Comparison of ENCODE assay signal across 10 mouse cellular contexts in the genomic region with DNA sequence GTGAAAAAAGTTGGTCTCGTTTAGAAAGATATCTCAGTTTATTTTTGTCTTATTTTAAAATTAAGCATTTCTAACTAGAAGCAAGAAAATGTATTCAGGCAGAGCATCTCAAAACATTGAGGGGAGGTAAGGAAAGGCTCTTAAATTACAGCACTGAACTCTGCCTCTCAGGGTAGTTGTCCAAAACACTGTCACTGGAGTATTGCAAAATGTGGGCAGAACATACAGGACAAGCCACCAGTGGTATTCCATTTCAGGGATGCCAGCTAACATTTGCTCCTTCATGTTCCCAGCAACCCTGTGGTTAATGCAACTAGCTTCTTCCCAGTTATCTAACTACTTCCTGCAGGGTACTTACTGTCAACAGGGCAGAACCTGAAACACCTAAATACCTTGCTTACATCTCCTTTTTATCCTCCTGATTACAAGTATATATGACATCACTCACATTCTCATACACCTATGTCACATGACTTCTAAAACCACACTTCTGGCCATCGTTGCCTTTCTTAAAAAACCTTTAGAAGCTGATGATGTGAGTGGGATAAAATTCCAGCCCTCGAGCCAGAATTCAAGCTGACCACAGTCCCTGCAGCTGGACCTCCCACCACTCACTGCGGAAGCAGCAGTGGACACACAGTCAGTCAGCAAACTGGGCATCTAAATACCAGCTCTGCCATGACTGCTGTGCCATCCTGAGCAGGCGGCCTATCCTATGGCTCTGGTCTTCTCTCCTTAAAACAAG. TPM values are rescaled to one million over a fixed set of nuclear protein-coding genes. Genes with fewer than 3 reads are reported as not detected.
A peak's percentile ranks its signal among the peaks of the same experiment; 100 is the strongest.
DNase-seq lines count a peak whose midpoint lies in the region; ATAC-seq lines count a peak whose summit lies in the region.
"Had no signal": no experiment of that assay in that cellular context is flagged by ENCODE, and none has a peak within 500 bp of the region (broad histone marks: within the 10 kb centered on the region; RNA-seq: fewer than 3 reads in every experiment).

No protein-coding gene starts in this region.

- no peak overlapping the region for H3K9ac ChIP-seq in kidney, embryonic 15.5 days
- no peak overlapping the region for H3K9ac ChIP-seq in embryonic facial prominence, embryonic 12.5 days
- H3K9ac ChIP-seq in limb, embryonic 13.5 days, result 0 out of 2 replicates have a peak overlapping the region, but pooled peaks have one; percentile 21

- no peak for ATAC-seq in kidney, embryonic 15.5 days (replicated peaks; ENCODE audit: low FRiP score)
- no peak for ATAC-seq in embryonic facial prominence, embryonic 12.5 days (ENCODE audit: insufficient number of reproducible peaks, insufficient read depth, low FRiP score, low TSS enrichment)
- ATAC-seq in limb, embryonic 13.5 days (ENCODE audit: low FRiP score, low read depth), result no peak

- H3K27ac ChIP-seq in kidney, embryonic 15.5 days, result no peak overlapping the region
- no peak overlapping the region for H3K27ac ChIP-seq in embryonic facial prominence, embryonic 12.5 days
- H3K27ac ChIP-seq in limb, embryonic 13.5 days, result no peak overlapping the region

- peak overlapping the region; percentile 44 for H3K4me2 ChIP-seq in kidney, embryonic 15.5 days
- peak overlapping the region; percentile 63 for H3K4me2 ChIP-seq in embryonic facial prominence, embryonic 12.5 days (replicated peaks)
- peak overlapping the region; percentile 73 for H3K4me2 ChIP-seq in limb, embryonic 13.5 days (replicated peaks)
- H3K4me2 ChIP-seq: midbrain, embryonic 11.5 days had no signal

- DNase-seq in kidney, adult 18-20 months, result no peak
- DNase-seq in NIH3T3 (ENCODE audit: low read depth), result peak; percentile 12
- DNase-seq in right cerebral cortex, adult 18-20 months, result no peak
- no peak for DNase-seq in embryo, embryonic 10.5 days (ENCODE audit: low spot score)
- DNase-seq in cerebellum, adult 8-10 months, result no peak
- DNase-seq: gastrocnemius, postnatal 36 days had no signal

- H3K4me1 ChIP-seq in kidney, embryonic 15.5 days, result peaks cover 31% of the 10 kb centered on the region
- H3K4me1 ChIP-seq in embryonic facial prominence, embryonic 12.5 days, result peaks cover 14% of the 10 kb centered on the region
- peaks cover 34% of the 10 kb centered on the region for H3K4me1 ChIP-seq in limb, embryonic 13.5 days

- peak overlapping the region; percentile 19 for H3K4me3 ChIP-seq in kidney, embryonic 15.5 days (replicated peaks)
- H3K4me3 ChIP-seq in embryonic facial prominence, embryonic 12.5 days, result peak overlapping the region; percentile 2; the same call in 1 of the 2 replicates
- H3K4me3 ChIP-seq in limb, embryonic 13.5 days, result peak overlapping the region; percentile 11

- 63% methylated on average over 5 of the region's 5 CpGs for WGBS in kidney, embryonic 15.5 days
- WGBS in embryonic facial prominence, embryonic 12.5 days, result 65% methylated on average over 5 of the region's 5 CpGs
- 65% methylated on average over 5 of the region's 5 CpGs for WGBS in limb, embryonic 13.5 days

- no peaks in the 10 kb centered on the region for H3K36me3 ChIP-seq in kidney, embryonic 15.5 days
- no peaks in the 10 kb centered on the region for H3K36me3 ChIP-seq in embryonic facial prominence, embryonic 12.5 days
- H3K36me3 ChIP-seq in limb, embryonic 13.5 days, result no peaks in the 10 kb centered on the region

- no peaks in the 10 kb centered on the region for H3K27me3 ChIP-seq in kidney, embryonic 15.5 days
- no peaks in the 10 kb centered on the region for H3K27me3 ChIP-seq in embryonic facial prominence, embryonic 12.5 days
- no peaks in the 10 kb centered on the region for H3K27me3 ChIP-seq in limb, embryonic 13.5 days

- no peaks in the 10 kb centered on the region for H3K9me3 ChIP-seq in kidney, embryonic 15.5 days (replicated peaks)
- H3K9me3 ChIP-seq in embryonic facial prominence, embryonic 12.5 days, result no peaks in the 10 kb centered on the region
- no peaks in the 10 kb centered on the region for H3K9me3 ChIP-seq in limb, embryonic 13.5 days

RNA-seq across cellular contexts. Expression of a gene that starts 33.8 kb away (rescaled TPM):
- polyA plus RNA-seq in kidney, embryonic 15.5 days (2015; fragmentation: Nextera tagmentation; extraction: Ambion mirVana), result 34.5 and 35.4 TPM in 2 replicates
- polyA plus RNA-seq in embryonic facial prominence, embryonic 12.5 days (2016; fragmentation: Nextera tagmentation; extraction: Ambion mirVana), result 48.7 and 50.5 TPM in 2 replicates
- 40.6 and 47.3 TPM in 2 replicates for polyA plus RNA-seq in limb, embryonic 13.5 days (2015; fragmentation: Nextera tagmentation; extraction: Ambion mirVana)

RNA-seq across cellular contexts. Expression of a gene that starts 33.9 kb away (rescaled TPM):
- 27.2 and 31.3 TPM in 2 replicates for polyA plus RNA-seq in kidney, embryonic 15.5 days (2015; fragmentation: Nextera tagmentation; extraction: Ambion mirVana)
- 25.7 and 27.7 TPM in 2 replicates for polyA plus RNA-seq in embryonic facial prominence, embryonic 12.5 days (2016; fragmentation: Nextera tagmentation; extraction: Ambion mirVana)
- 33.3 and 37.8 TPM in 2 replicates for polyA plus RNA-seq in limb, embryonic 13.5 days (2015; fragmentation: Nextera tagmentation; extraction: Ambion mirVana)

RNA-seq across cellular contexts. Expression of a gene that starts 54.1 kb away (rescaled TPM):
- polyA plus RNA-seq in kidney, embryonic 15.5 days (2015; fragmentation: Nextera tagmentation; extraction: Ambion mirVana), result 0.19 TPM in 1 of 2 replicates, not detected in the other
- polyA plus RNA-seq in embryonic facial prominence, embryonic 12.5 days (2016; fragmentation: Nextera tagmentation; extraction: Ambion mirVana), result 0.19 TPM in 1 of 2 replicates, not detected in the other
- polyA plus RNA-seq in limb, embryonic 13.5 days (2015; fragmentation: Nextera tagmentation; extraction: Ambion mirVana), result 0.19 TPM in 2 replicates
- polyA plus RNA-seq: midbrain, embryonic 11.5 days had no signal
